Mouse (Mus musculus): ENCODE measurements around the gene Zranb3.
"Not testable (repeated sequence)": the region's sequence is repeated elsewhere in the genome, so short reads cannot be mapped to it uniquely, and the experiment has no call there.

The Zranb3 gene

DNA sequence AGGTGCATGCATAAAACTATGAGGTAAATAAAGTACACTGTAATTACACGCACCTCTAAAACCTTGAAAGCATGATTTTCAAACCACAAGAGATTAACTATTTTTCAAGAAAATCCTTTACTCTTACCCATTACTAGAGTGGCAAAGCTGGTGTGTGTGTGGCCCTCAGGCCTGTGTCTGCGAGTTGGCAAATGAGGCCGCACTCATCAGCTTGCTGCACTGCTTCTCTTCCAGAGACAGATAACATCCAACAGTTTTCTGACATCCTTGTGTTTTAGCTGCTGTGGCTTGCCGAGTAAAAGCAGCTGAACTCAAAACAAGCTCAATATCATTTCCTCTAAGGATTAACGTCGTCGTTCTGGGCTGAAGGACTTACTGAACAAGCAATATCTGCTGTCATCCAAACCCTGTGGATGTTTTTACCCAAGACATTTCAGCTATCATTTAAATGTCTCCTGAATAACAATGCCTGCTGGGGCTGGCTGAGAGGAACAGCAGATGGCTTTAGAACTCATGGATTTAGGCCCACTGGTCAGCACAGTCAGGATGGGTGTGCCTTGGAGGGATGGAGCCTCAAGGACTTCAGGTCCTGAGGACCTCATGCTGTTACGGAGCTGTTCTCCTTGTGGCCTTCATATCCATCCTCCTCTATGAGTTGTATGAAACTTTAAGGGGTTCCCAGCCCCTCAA lies 42.0 kb downstream of the Zranb3 start:
- peak; percentile 49 for DNase-seq (ENCODE audit: inconsistent ontology term)

DNA sequence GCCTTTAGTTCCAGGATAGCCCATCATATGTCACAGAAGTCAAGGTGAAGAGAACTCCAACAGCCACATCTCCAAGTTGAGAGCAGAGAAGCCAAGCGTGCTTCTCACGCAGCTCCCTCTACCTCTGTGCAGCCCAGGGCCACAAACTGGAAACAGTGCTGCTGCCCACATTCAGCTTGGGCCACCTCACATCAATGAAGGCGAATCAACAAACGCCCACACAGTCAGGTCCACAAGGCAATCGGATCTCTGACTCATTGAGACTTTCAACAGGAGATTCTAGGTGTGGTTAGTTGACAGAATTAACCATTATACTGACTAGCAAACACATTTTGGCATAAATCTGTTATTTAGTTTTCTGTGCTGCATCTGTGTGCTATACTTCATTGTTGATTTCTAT lies 44.2 kb downstream of the Zranb3 start:
- peak; percentile 48 for DNase-seq (ENCODE audit: inconsistent ontology term)

DNA sequence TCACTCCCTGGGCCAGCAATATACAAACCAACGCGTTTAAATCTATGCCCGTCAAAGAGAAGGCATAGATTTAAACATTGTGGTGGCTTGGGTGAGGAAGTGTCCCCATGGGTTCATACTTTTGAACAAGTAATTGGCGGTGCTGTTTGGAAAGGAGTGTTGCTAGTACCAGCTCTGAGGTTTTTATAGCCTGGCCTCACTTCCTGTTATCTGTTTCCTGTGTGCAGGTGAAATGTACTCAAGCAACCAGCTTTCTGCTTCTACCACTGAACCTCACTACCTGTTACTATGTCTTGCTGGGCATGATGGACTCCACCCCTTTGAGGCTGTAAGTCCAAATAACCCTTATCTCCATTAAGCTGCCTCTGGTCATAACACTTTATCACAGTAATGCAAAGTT lies 45.6 kb downstream of the Zranb3 start:
- DNase-seq (ENCODE audit: inconsistent ontology term), result no peak

DNA sequence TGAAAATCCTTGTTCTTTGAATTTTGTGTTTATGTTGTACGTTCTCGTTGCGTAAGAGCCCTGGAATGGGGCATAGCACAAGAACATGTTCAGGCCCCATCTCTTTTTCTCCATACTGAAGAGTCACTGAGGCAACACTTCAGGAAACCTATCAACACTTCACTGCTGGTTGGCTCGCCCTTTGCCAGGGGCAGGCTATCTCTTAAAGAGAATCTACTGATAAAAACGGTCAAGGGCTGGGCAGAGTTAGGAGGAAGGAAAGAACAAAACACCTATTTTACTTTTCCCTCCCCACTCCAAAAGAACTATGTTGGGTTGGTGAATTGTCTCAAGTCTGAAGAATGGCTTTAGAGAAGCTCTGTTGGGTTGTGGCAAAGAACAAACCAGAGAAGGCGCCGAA lies 55.9 kb downstream of the Zranb3 start:
- no peak for DNase-seq (ENCODE audit: inconsistent ontology term)

DNA sequence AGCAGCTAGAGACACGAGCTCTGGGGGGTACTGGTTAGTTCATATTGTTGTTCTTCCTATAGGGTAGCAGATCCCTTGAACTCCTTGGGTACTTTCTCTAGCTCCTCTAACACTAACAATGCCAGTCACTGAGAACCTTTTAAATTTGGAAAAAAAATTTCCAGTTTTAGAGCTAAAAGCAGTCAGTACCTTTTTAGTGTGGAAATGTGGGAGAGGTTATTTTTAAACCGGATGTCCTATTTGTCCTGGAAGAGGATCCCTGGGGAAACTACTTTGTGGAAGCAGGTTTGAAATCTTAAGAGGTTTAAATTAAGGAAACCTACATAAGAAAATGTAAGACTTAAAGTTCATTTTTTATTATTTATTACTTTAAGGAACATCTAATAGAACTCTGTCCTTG lies 56.4 kb downstream of the Zranb3 start:
- no peak for DNase-seq (ENCODE audit: inconsistent ontology term)

DNA sequence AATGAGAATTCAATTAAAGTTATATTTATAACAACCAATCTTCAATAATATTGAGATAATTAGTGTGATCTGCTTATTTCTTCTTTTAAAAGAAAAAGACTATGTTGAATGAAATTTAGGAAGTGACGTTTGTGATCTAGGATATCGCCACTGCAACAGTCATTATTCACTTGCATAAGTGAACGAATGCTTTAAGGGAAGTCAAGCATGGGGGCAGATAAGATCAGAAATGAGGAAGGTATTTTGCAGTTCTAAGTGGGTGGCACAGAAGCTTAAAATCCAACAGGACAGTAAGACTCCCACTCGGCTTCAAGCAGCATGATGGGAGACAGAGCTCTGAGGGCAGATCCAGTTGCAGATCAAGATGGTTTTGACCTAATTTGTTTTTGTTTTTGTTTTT lies 58.7 kb downstream of the Zranb3 start:
- no peak for DNase-seq (ENCODE audit: inconsistent ontology term)

DNA sequence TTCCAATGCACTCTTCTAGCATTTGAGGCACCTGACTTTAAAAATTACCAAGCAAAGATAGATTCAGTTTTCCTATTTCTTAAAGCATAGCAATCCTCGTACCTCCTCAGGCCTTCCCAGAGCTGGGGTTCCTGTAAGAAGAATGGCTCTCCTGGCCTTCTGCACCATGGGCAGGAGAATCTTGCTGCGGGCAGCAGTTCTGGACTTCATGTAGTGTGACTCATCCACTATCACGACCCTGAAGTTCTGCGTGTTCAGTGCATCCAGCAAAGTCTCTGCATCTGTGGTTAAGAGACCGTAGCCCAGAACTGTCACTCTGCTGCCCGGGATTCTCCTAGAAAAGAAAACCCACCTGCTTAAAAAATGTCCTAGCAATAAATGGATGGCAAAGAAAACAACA lies 66.6 kb downstream of the Zranb3 start:
- DNase-seq (ENCODE audit: inconsistent ontology term), result no peak

DNA sequence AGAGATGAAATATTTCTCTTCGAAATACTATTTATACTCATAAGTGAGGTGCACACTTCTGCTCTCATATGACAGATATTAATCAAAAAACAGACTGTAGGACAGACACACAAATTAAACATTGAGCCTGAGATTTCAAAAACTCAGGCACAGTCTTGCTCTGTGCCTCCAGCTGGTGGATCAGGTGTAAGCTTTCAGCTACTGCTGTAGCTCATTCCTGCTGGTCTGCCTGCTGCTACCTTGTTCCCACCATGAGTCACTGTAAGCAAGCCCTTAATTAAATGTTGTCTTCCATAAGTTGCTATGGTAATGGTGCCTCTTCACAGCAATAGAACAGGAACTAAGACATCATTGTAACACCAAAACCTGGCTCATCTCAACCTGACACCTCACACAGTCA lies 70.7 kb downstream of the Zranb3 start:
- no peak for DNase-seq (ENCODE audit: inconsistent ontology term)

DNA sequence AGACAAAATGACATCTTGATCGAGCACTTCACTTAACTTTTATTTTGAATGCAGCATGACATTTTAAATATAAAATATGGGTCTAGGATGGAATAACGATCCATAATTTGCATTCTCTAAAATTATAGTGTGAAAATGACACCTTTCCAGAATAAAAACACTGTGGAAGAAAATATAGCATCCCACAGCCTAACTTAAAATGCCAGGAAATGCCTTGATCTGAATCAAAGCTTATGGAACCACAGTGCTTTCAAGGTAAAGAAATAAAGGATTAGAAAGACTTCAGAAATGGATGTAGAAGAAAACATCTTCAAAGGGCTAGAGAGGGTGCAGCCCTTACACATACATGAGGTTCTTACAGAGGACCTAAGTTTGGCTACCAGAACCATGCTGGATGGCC lies 71.3 kb downstream of the Zranb3 start:
- no peak for DNase-seq (ENCODE audit: inconsistent ontology term)

DNA sequence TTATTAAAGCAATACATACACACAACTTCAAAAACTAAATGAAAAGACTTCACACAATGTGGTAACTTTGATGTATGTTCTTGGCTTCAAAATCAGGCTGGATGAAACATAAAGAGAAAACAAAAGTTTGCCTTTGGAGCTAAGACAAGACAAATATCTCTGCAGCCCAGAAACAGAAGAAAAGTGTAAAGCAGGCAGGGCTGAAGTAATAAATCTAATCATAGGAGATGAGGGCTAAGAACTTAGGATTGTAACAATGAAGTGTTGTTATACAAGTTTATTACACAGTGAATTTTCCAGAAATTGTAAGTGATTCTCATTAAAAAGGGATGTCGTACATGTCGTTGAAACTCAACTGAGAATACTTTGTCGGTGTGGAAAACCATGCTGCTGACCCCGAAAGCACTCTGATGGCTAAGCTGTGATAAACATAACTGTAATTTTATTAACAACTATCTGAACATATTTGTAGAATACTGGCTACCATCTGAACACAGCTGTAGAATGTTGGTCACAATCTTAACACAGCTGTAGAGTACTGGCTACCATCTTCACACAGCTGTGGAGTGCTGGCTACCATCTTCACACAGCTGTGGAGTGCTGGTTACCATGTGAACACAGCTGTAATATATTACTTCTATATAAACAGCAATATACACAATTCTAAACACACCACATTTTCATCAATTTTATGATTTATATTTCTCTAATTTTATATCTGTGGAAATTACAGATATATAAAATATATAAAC lies 78.3 kb downstream of the Zranb3 start:
- DNase-seq (ENCODE audit: inconsistent ontology term), result no peak

DNA sequence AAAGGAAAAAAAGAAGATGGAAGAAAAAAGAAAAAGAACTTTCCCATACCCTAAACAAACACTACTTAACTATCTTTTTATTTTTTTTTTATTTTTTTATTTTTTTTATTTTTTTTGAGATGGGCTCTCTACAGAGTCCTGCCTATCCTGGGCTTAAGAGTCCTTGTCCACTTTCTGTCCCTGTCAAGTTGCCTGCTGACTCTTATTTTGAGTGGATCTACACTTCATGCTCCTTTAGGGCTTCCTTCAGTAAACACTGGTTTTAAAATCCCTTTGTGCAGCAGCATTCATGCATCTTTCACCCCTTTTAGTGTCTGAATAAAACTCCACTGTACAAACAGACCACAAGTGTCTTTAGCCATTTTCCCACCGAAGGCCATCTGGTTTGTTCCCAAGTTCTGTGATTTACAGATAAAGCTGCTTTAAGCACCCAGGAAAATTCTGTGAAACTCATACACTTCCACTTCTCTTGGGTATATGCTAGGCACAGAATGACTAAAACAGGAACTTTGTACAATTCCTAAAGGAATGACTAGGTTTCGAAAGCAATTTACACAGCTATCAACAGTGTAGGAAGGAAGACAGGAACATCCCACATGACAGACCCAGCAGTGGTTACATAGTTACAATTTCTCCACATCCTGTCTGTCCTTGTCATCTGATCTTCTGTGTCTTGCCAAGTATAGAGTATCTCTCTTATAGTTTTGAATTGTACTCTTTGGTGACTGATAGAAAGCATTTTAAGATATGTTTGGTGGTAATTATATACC lies 82.7 kb downstream of the Zranb3 start:
- no peak for DNase-seq (ENCODE audit: inconsistent ontology term)

DNA sequence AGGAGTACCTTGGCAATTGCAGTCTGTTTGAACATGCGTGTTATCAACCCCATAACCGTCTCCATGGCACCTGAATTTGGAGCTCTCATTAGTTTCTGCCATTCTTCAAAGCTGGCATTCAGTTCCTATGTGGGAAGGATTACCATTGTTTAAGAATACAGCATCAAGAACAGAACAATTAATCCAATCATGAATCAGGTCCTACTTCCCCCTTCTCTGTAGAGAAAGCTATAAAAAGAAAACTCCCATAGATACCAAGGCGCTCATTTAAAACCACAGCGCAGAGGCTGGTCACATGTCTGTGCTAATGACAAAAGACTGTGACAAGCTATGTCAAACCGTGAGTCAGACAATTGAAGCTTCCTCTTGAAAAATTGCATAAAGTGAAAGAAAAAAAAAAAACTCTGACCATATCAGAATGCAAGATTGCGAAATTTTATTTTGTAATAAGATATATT lies 86.8 kb downstream of the Zranb3 start:
- peak; percentile 16 for DNase-seq (ENCODE audit: inconsistent ontology term)

DNA sequence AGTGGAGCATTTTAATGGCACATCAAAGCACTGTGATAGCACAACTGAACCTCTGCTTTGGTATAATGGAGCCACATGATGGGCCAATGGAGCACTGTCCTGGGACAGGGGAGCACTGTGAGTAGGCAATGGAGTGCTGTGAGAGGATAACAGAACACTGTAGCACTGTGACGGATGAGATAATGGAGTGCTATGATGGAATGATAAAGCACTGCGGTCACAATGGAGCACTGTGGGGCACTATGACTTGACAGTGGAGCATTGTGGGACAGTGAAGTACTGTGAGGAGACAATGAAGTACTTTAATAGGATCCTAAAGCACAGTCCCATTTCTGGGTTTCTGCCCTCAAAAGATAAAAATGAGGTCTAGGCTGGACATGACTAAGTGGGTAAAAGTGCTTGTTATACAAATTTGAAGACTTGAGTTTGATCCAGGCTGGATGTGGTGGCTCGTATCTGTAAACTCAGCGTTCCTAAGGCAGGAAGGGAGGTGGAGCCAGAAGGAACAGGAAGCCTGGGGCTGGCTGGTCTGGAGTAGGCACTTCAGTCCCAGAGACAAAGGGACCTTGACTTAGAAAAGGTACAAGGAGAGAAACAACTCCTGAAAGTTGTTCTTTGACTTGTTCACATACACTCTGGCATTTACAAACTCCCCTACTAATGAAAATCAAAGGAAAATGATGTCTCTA lies 89.0 kb downstream of the Zranb3 start:
- DNase-seq (ENCODE audit: inconsistent ontology term), result peak; percentile 41

DNA sequence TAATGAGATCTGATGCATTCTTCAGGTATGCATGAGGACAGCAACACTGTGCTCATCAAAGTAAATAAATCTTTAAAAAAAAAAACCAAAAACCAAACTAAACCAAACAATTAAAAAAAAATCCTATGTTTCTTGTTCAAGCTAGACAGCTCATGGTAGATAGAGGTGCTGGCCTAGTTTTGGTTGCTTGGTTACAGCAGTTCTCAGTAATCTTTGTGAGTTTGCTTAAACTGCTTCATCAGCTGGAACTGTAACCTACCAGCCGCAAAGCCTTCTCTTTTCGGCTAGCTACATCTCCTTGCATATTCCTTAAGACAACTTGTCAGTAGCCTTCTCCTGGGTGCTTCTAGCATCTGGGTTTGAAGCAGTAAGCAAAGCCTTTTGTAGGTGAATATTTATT lies 93.1 kb downstream of the Zranb3 start:
- DNase-seq (ENCODE audit: inconsistent ontology term), result no peak

DNA sequence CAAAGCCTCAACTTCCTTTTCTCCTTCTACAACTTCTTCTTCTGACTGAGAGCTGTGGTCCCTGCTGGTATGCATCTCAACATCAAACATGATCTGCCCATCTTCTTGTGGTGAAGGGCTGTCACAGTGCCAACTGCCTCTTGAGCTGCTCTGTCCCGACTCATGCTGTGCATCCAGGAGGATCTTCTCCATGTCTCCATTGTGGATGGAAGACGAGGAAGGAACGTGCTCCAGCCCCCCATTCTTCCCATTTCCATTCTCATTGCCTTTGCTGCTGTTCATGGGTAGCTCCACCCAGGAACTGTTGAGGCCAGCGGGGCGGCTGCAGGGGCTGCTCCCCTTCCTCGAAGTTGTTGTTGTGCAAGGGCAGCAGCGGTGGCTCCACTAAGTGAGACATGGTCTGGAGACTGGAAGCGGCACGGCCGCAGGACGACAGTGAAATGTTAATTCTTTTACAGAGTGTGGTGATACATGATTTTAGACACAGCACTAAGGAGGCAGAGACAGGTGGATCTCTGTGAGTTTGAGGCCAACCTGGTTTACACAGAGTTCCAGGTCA lies 96.7 kb downstream of the Zranb3 start:
- DNase-seq (ENCODE audit: inconsistent ontology term), result not testable (repeated sequence)

DNA sequence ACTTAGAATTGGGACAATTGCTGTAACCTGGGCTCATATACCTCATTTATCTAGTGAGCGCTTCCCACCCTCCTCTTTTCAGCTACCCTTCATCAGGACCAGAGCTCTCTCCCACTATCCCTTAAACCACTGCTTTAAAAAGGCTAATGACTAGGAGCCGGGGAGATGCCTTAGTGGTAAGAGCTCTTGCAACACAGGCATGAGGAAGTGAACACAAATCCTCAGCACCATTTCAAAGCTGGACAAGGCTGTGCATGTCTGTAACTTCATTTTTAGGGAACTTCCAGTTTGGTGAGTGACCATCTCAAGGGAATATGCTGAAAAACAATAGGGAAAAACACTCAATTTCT lies 98.5 kb downstream of the Zranb3 start:
- no peak for DNase-seq (ENCODE audit: inconsistent ontology term)

DNA sequence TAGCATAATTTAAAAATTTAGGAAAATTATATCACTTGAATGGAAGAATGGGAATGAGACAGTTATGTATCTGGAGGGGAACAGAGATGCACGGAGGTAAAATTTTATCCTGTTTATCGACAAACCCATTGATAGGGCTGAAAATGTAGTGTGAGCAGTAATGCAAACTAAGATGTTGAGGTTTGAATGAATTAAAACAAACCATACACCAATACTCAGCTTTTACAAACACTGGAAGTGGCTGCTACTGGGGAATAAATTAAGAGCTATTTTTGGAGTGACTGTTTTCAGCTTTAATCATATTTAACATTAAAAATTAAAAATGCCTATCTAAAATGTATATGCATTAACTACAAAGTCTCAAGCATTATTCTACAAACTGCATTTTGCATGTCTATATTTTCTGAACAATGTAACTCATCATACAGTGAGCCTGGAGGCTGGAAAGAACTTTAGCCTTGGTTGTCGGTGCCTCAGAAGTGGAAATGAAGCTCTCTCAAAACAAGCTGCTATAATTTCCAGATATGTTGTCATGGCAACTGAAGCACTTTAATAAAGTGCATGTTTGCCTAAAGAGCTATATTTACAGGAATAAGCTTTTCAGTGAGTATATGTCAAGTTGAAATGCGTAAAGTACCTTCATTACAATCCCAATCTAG lies 99.0 kb downstream of the Zranb3 start:
- no peak for DNase-seq (ENCODE audit: inconsistent ontology term)

DNA sequence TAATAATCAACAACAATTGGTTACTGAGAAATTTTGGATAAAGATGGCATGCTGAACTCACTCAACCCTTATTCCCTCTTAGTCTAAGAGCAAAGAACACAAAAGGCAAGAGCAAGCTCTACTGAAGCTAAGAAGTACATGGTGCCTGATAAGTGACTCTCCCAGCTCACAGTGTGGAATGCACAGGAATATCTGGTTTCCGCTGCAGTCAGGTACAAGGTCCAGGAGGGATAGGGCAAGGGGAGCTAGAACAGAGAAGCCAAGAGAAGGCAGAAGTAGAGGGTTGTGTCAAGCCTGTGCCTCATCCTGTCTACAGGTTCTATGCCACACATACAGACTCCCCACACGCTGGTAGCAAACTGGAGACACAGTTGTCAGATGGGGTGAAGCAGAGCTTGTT lies 100.7 kb downstream of the Zranb3 start:
- DNase-seq (ENCODE audit: inconsistent ontology term), result no peak

DNA sequence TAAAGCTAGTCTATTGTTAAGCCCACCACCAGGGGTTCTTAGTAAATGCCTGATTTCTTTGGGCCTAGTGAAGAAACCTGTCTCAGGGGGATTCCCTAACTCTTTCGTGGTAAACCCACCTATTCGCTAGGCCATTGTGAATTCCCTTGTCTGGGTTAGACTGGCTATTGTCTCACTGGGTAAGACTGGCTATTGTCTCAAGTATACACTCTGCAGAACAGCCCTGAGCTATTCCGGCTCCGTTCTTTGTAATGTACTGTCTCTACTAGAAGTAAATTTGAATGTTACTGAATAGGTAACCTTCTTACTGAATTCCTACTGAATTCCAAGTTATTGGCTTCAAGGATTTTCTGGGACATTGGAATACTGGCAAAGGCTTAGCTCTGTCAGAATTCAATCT lies 101.9 kb downstream of the Zranb3 start:
- not testable (repeated sequence) for DNase-seq (ENCODE audit: inconsistent ontology term)

DNA sequence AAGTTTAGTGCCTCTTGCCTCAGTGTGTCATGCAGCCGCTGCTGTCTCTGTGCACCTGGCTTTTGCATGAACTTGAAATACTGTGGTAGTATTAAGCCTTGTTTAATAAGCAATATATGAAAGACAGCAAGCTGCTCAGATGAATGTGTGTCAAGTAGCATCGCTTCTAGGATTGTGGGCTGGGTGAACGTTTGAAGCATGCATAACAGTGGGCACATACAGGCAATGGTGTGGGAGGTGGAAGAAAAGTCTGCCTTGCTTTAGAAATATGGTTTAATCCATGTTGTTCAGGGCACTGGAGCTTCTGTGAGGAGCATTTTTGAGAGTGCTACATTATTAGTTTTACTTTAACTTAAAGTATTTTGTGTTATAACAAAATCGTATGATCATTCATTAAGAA lies 109.0 kb downstream of the Zranb3 start:
- DNase-seq (ENCODE audit: inconsistent ontology term), result no peak
